Mouse (Mus musculus): ENCODE results near the gene Serinc5.

Gene Serinc5

DNA sequence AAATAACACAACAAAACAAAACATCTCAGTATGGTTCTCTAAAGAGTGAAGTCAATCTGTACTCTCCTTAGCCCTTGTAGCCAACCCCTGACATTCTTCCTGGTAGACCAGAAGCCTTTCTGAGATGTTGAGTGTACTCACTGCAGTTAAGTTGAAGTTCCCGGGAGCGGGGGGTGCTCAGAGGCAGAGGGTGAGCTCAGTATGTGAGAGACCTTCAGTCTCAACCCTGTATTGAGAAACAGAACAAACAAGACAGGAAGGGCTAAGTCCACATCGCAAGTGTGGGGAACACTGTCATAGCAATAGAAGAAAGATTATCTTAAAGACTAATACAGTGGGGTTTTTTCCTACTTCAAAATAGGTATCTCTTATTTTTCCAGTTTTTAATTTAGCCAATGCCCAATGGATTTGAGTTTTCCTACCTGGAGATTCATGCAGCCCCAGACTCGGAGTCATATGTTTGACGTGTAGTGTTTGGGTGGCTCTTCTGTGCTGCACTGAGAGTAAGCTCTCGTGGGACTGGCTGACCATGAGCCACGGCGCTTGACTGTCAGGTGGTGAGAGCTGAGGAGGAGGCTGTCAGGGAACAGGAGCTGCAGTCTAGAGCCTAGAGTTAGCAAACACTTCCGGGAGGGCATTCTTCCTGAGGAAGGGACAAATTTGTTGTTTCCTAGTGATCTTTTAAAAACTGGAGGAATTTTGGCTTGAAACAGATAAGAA is 95.6 kb downstream of the Serinc5 start:
- no peak for DNase-seq

DNA sequence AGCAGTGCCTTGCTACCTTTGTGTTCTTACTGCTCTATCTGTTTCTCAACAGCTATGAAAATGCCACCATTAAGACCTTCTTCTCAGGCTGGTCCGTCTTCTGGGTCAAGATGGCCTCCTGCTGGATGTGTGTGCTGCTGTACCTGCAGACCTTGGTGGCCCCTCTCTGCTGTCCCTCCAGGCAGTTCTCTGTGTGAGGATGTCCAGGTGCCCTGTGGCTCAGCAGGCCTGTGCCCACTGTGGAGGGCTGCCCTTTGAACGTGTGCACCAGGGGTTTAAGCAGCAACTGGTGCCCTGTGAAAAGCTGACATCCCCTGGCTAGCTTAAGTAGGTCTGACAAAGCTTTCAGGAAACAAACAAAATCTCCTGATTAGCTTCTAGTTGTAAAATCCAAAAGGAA is 97.0 kb downstream of the Serinc5 start:
- no peak for DNase-seq

- DNase-seq = no peak
These were observed 97.6 kb downstream of the Serinc5 start for GRCm38 (mm10) chr13:92708466-92708865.

DNA sequence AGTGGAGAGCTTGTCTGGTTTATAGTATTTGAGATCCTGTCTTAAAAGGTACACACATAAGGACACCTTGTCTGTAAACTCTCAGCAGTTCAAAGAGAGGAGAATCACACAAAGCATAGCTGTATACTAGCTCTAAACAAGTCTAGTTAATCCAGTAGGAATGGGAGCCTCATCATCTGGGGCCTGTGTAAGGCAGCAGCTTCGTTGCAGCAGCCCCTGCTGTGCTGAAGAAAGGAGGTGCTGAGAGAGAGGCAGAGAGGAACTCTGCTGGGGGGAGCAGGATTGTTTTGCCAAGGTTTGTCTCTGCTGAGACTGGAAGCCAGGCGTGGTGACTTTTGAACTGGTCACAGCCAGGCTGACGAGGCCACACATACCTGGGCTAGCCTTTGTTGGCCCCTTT is 98.6 kb downstream of the Serinc5 start:
- DNase-seq = no peak

- no peak for DNase-seq
These were observed 99.5 kb downstream of the Serinc5 start for GRCm38 (mm10) chr13:92710361-92710760.

DNA sequence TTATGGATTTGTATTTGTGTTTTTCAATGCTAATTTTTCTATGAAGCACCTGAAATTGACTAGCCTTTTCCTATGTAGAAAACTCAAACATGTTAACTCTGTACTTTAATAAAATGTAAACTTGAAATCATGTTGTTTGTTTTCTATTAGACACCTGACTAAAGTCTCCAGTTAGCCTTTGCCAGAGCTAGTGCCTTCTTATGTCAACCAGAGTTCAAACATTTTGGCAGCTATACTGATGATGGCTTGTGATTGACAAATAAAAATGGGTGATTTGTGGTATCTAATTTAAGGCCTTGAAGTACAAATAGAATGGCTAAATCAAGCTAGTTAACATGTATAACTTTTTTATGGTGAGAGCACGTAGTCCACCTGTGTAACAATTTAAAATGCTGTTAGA is 100.9 kb downstream of the Serinc5 start:
- no peak for DNase-seq

- DNase-seq = no peak
These were observed 101.7 kb downstream of the Serinc5 start for GRCm38 (mm10) chr13:92712619-92713018.

- DNase-seq = no peak
These were observed 107.2 kb downstream of the Serinc5 start for GRCm38 (mm10) chr13:92717851-92718665.

GRCm38 (mm10) chr13:92721006-92721405 is 110.1 kb downstream of the Serinc5 start:
- DNase-seq = no peak

GRCm38 (mm10) chr13:92722389-92722788 is 111.5 kb downstream of the Serinc5 start:
- DNase-seq = no peak

- no peak for DNase-seq
These were observed 118.9 kb downstream of the Serinc5 start for GRCm38 (mm10) chr13:92729811-92730210.

- no peak for DNase-seq
These were observed 120.9 kb downstream of the Serinc5 start for GRCm38 (mm10) chr13:92731811-92732210.

- DNase-seq = no peak
These were observed 121.9 kb downstream of the Serinc5 start for GRCm38 (mm10) chr13:92732836-92733235.

DNA sequence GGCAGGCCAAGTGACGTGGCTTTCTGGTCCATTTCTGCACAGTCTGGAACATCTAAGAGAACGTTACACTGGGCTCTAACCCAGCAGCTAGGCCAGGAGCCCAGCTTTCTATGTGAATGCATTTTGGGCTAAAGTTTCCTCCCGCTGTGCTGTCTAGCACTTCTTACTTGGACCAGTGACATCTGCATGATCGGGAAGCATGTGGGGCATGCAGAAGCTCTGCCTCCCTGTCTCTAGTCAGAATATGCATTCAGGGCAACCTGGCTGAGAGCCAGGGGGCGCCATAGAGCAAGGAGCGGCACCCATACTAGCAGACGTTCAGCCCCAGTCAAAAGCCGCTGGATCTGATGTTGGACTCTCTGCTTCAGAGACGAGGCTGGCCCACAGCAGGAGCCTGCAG is 122.4 kb downstream of the Serinc5 start:
- peak; percentile 88 for DNase-seq

DNA sequence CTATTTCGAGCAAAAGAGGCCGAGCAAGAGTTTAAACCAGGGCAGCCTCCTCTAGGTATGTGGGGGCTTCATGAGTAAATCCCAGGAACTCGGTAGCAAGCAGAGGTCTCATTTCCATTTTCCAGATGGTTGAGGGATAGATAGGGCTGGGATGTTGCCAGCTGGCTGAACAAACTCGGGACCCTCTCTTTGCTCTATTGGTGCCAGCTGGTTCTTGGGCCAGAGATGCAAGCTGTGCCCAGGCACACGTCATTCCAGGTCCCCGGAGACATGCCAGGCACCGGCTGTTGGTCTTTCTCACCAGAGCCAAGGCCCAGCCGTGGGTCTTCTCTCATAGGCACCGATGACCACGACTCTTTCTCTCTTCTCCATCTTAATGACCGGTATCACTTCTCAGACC is 122.8 kb downstream of the Serinc5 start:
- no peak for DNase-seq

DNA sequence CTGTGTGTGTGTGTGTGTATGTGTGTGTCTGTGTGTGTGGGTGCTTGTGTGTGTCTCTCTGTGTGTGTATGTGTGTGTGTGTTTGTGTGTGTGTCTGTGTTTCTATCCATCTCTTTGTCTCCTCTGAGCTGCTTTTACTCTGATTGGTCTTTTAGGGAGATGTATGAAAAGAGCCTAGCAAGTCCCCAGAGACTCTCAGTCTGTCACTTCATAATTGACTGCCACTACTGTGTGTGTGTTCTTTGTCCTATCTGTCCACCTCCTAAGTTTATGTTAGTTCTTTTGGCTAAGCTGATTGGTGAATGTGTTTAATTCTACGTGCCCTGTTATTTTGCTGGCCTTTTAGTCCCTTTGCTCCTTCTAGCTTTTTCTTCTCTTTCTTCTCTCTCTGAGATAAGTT is 124.8 kb downstream of the Serinc5 start:
- no peak for DNase-seq

GRCm38 (mm10) chr13:92736516-92737300 is 125.8 kb downstream of the Serinc5 start:
- peak; percentile 52 for DNase-seq

- peak; percentile 58 for DNase-seq
These were observed 127.9 kb downstream of the Serinc5 start for GRCm38 (mm10) chr13:92738821-92739220.

DNA sequence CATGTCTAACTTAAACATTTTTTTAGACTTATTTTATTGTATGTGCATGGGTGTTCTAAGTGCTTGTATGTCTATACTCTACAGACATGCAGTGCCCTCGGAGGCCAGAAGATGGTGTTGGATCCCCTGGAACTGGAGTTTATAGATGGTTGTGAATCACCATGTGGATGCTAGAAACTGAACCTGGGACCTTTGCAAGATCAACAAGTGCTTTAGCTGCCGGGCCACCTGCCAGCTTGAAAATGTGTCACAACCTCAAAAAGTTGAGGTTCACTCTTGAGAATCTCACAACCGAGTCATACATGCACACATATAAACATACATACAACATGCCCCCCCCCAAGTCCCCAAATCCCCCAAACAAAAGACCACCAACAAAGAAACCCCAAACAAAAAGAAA is 129.0 kb downstream of the Serinc5 start:
- no peak for DNase-seq

DNA sequence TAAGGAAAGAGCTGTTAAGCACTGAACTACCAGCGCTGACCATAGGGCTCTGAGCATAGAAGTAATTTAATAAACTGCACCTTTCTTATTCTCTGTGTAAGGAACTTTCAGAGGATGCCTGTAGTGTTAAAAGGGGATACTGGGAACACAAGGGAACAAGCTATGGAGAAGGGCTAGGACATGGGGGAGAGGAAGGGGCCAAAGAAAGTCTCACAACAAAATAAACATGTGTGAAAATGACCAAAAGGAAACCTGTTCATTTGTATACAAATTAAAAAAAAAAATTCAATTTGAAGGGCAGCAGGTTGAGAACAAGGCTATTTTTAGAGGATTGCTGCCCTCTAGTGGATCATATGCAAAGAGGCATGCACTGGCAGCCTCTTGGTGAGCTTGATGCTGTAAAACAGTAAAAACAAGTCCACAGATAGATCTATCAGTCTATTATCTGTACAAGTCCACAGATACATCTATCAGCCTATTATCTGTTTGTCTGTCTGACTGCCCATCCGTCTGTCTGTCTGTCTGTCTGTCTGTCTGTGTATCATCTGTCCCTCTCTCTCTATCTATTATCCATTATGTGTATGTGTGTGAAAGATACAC is 129.9 kb downstream of the Serinc5 start:
- DNase-seq = peak; percentile 35

DNA sequence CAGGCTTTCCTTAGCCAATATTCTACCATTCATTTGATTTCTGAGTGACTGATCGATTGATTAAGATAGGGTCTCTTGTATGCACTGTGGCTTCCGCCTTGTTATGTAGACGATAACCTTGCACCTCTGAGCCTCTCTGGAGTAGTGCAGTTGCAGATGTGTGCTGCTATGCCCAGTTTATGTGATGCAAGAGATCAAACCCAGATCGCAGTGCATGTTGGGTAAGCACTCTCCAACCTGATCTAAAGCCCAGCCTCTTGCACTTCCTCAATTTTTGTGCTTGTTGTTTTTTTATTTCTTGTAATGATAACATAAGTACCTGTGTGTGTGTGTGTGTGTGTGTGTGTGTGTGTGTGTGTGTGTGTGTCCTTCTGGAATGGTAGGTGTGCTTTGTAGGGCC is 132.0 kb downstream of the Serinc5 start:
- no peak for DNase-seq

DNA sequence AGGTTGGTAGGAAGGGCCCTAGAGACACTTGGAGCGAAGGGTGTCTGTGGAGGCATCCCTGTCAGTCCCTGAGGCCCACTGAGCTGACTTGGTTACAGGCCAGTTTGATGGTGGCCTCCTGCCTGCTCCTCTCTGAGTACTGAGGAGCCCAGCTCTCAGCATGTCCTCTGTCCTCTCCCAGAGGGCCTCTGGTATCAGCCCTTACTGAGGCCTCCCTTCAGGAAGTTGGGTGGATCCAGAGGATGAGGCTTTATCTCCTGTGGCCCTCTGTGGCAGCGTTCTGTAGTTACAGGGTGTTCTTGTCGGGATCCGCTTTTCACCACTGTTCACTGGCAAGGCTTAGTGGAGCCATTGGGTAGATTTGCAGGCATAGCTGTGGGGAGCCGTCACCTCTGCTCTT is 132.4 kb downstream of the Serinc5 start:
- no peak for DNase-seq

- peak; percentile 75 for DNase-seq
These were observed 140.2 kb downstream of the Serinc5 start for GRCm38 (mm10) chr13:92750976-92751518.
